ENCODE assay signal across 8 mouse cellular contexts in the genomic region with DNA sequence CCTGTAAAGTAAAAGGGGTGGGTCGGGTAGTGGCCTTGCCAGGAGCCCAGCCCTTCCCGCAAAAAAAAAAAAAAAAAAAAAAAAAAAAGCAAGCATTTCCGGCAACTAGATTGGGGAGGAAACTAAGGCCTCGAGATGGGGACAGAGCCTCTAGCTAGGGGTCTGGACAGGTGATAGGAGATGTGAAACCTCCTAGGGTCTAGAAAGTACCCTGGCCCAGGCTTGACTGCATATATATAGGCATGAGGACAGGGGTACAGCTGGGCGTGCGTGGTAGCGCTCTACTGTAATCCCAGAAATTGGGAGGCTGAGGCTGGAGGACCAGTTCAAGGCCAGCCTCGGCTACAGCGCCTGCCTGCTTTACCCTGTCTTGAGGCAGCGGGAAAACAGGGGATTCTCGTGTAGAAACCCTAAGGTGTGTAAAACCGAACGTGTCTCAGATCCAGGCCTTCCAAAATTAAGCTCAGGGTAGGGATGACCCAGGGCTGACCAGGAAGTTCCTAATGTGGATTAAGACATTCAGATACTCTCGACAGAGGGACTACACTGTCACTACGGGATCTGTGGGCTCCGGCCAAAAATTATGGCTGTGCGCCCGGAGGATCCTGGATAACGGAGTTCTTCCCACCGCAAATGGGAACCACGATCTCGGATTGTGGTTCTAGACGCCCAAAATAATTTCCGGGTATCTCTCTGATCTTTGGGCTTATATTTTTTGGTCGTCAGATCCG. TPM values are rescaled to one million over a fixed set of nuclear protein-coding genes. Genes with fewer than 3 reads are reported as not detected.
DNase-seq lines count a peak whose midpoint lies in the region; ATAC-seq and TF ChIP-seq lines count a peak whose summit lies in the region.

No protein-coding gene starts in this region.

- peak overlapping the region; percentile 79 for H3K4me2 ChIP-seq in forebrain, embryonic 11.5 days (ENCODE audit: low read depth, low read length, severe bottlenecking)
- peak overlapping the region; percentile 56 for H3K4me2 ChIP-seq in hindbrain, embryonic 14.5 days (replicated peaks)
- H3K4me2 ChIP-seq in limb, embryonic 15.5 days, result peak overlapping the region; percentile 64
- peak overlapping the region; percentile 39 for H3K4me2 ChIP-seq in myocyte (ENCODE audit: low read depth)

- H3K27me3 ChIP-seq in forebrain, embryonic 11.5 days (ENCODE audit: control insufficient read depth, insufficient read depth, low read length), result no peaks in the 10 kb centered on the region
- H3K27me3 ChIP-seq in hindbrain, embryonic 14.5 days (ENCODE audit: control insufficient read depth, insufficient read depth, low read length), result no peaks in the 10 kb centered on the region
- H3K27me3 ChIP-seq in limb, embryonic 15.5 days, result no peaks in the 10 kb centered on the region
- H3K27me3 ChIP-seq in myocyte (ENCODE audit: control insufficient read depth, insufficient read depth, insufficient read length), result no peaks in the 10 kb centered on the region

- peak overlapping the region; percentile 30 for H3ac ChIP-seq in myocyte (ENCODE audit: control insufficient read depth, insufficient read length)

- H3K9me3 ChIP-seq in forebrain, embryonic 11.5 days (ENCODE audit: control insufficient read depth, low read length), result no peaks in the 10 kb centered on the region
- no peaks in the 10 kb centered on the region for H3K9me3 ChIP-seq in hindbrain, embryonic 14.5 days (ENCODE audit: control insufficient read depth, low read length)
- no peaks in the 10 kb centered on the region for H3K9me3 ChIP-seq in limb, embryonic 15.5 days

- H3K4me3 ChIP-seq in forebrain, embryonic 11.5 days (ENCODE audit: low read depth, low read length), result peak overlapping the region; percentile 72
- H3K4me3 ChIP-seq in hindbrain, embryonic 14.5 days (replicated peaks; ENCODE audit: low read length), result peak overlapping the region; percentile 65
- peak overlapping the region; percentile 81 for H3K4me3 ChIP-seq in limb, embryonic 15.5 days
- H3K4me3 ChIP-seq in myocyte, result peak overlapping the region; percentile 83

- WGBS in forebrain, embryonic 11.5 days, result under 1% methylated on average over 26 of the region's 26 CpGs
- WGBS in hindbrain, embryonic 14.5 days, result under 1% methylated on average over 26 of the region's 26 CpGs
- under 1% methylated on average over 26 of the region's 26 CpGs for WGBS in limb, embryonic 15.5 days

- H3K27ac ChIP-seq in forebrain, embryonic 11.5 days (ENCODE audit: low read depth, low read length), result peak overlapping the region; percentile 27; the same call in 1 of the 2 replicates
- peak overlapping the region; percentile 82 for H3K27ac ChIP-seq in hindbrain, embryonic 14.5 days
- peak overlapping the region; percentile 93 for H3K27ac ChIP-seq in limb, embryonic 15.5 days

- TF ChIP-seq POLR2A in myocyte (IDR thresholded peaks at IDR 0.05; ENCODE audit: insufficient read length, low read depth), result peak; percentile 6

- peaks cover 10% of the 10 kb centered on the region for H3K4me1 ChIP-seq in forebrain, embryonic 11.5 days (replicated peaks; ENCODE audit: control insufficient read depth, insufficient read depth, low read length)
- H3K4me1 ChIP-seq in hindbrain, embryonic 14.5 days (replicated peaks; ENCODE audit: control insufficient read depth, insufficient read depth, low read length), result peaks cover 15% of the 10 kb centered on the region
- peaks cover 32% of the 10 kb centered on the region for H3K4me1 ChIP-seq in limb, embryonic 15.5 days

- H3K9ac ChIP-seq in forebrain, embryonic 11.5 days (ENCODE audit: low read length), result peak overlapping the region; percentile 76
- peak overlapping the region; percentile 78 for H3K9ac ChIP-seq in hindbrain, embryonic 14.5 days
- H3K9ac ChIP-seq in limb, embryonic 15.5 days, result peak overlapping the region; percentile 77

- peak; percentile 31 for DNase-seq in ovary, postnatal 10 days (ENCODE audit: low spot score)
- DNase-seq in ovary, adult 18-20 months (ENCODE audit: low spot score), result no peak
- DNase-seq in c-Kit-negative CD71-positive TER-119-positive erythroid progenitor cells, embryonic 14.5 days (ENCODE audit: low read depth, low spot score), result peak; percentile 40
- DNase-seq in forebrain, embryonic 11.5 days (ENCODE audit: low spot score), result no peak
- DNase-seq in hindbrain, embryonic 14.5 days (ENCODE audit: low spot score), result peak; percentile 40

- peaks cover 22% of the 10 kb centered on the region for H3K79me2 ChIP-seq in myocyte (ENCODE audit: control insufficient read depth, insufficient read depth)

- ATAC-seq in forebrain, embryonic 11.5 days (replicated peaks; ENCODE audit: low FRiP score), result peak; percentile 38
- peak; percentile 15; the same call in 1 of the 2 replicates for ATAC-seq in hindbrain, embryonic 14.5 days (ENCODE audit: low FRiP score)
- no peak for ATAC-seq in limb, embryonic 15.5 days (ENCODE audit: insufficient number of reproducible peaks, low FRiP score, low TSS enrichment, low read depth)
- no peak for ATAC-seq in frontal cortex, adult (ENCODE audit: low TSS enrichment)

- no peaks in the 10 kb centered on the region; the same call in 1 of the 2 replicates for H3K36me3 ChIP-seq in forebrain, embryonic 11.5 days (ENCODE audit: control insufficient read depth, insufficient read depth, low read length)
- peaks cover 33% of the 10 kb centered on the region for H3K36me3 ChIP-seq in hindbrain, embryonic 14.5 days (replicated peaks; ENCODE audit: control insufficient read depth, insufficient read depth)
- peaks cover 32% of the 10 kb centered on the region for H3K36me3 ChIP-seq in limb, embryonic 15.5 days
- peaks cover 7% of the 10 kb centered on the region for H3K36me3 ChIP-seq in myocyte (ENCODE audit: control insufficient read depth, insufficient read depth)

TF ChIP-seq in myocyte, 11 proteins besides CTCF, POLR2A, EP300 and RAD21:
- TF ChIP-seq MYOG (IDR thresholded peaks at IDR 0.05; ENCODE audit: control insufficient read depth in 1 of 3, insufficient read depth in 1 of 3, insufficient read length in 2 of 3, low read depth in 2 of 3) (no peak), POLR2AphosphoS2 (IDR thresholded peaks at IDR 0.05; ENCODE audit: insufficient read length, low read depth) (peak; percentile 17), MYOD1 (IDR thresholded peaks at IDR 0.05; ENCODE audit: control insufficient read depth in 1 of 3, insufficient read length in 2 of 3, low read depth in 2 of 3) (no peak)

RNA-seq across cellular contexts. Expression of a gene that starts 4.3 kb away (rescaled TPM):
- polyA plus RNA-seq in forebrain, embryonic 11.5 days (2014; fragmentation: Nextera tagmentation; extraction: Ambion mirVana), result 39.7 and 47.7 TPM in 2 replicates
- polyA plus RNA-seq in hindbrain, embryonic 14.5 days (2014; fragmentation: Nextera tagmentation; extraction: Ambion mirVana), result 62.0 and 70.7 TPM in 2 replicates
- polyA plus RNA-seq in limb, embryonic 15.5 days (2015; fragmentation: Nextera tagmentation; extraction: Ambion mirVana), result 102 and 117 TPM in 2 replicates
- polyA plus RNA-seq in myocyte (2012; fragmentation: generic; extraction: Trizol), result 622 TPM

RNA-seq across cellular contexts. Expression of a gene that starts 10.3 kb away (rescaled TPM):
- 3.5 and 3.9 TPM in 2 replicates for polyA plus RNA-seq in forebrain, embryonic 11.5 days (2014; fragmentation: Nextera tagmentation; extraction: Ambion mirVana)
- 6.0 and 6.9 TPM in 2 replicates for polyA plus RNA-seq in hindbrain, embryonic 14.5 days (2014; fragmentation: Nextera tagmentation; extraction: Ambion mirVana)
- 3.4 and 10.1 TPM in 2 replicates for polyA plus RNA-seq in limb, embryonic 15.5 days (2015; fragmentation: Nextera tagmentation; extraction: Ambion mirVana)
- 112 TPM for polyA plus RNA-seq in myocyte (2012; fragmentation: generic; extraction: Trizol)

RNA-seq across cellular contexts. Expression of a gene that starts 24.7 kb away (rescaled TPM):
- polyA plus RNA-seq in forebrain, embryonic 11.5 days (2014; fragmentation: Nextera tagmentation; extraction: Ambion mirVana), result 14.0 and 15.5 TPM in 2 replicates
- 13.2 and 14.0 TPM in 2 replicates for polyA plus RNA-seq in hindbrain, embryonic 14.5 days (2014; fragmentation: Nextera tagmentation; extraction: Ambion mirVana)
- polyA plus RNA-seq in limb, embryonic 15.5 days (2015; fragmentation: Nextera tagmentation; extraction: Ambion mirVana), result 17.4 and 18.7 TPM in 2 replicates
- 13.2 TPM for polyA plus RNA-seq in myocyte (2012; fragmentation: generic; extraction: Trizol)

RNA-seq across cellular contexts. Expression of a gene that starts 37.5 kb away (rescaled TPM):
- 166 and 167 TPM in 2 replicates for polyA plus RNA-seq in forebrain, embryonic 11.5 days (2014; fragmentation: Nextera tagmentation; extraction: Ambion mirVana)
- 179 and 199 TPM in 2 replicates for polyA plus RNA-seq in hindbrain, embryonic 14.5 days (2014; fragmentation: Nextera tagmentation; extraction: Ambion mirVana)
- polyA plus RNA-seq in limb, embryonic 15.5 days (2015; fragmentation: Nextera tagmentation; extraction: Ambion mirVana), result 140 and 149 TPM in 2 replicates
- 174 TPM for polyA plus RNA-seq in myocyte (2012; fragmentation: generic; extraction: Trizol)

RNA-seq across cellular contexts. Expression of a gene that starts 37.8 kb away (rescaled TPM):
- 235 and 270 TPM in 2 replicates for polyA plus RNA-seq in forebrain, embryonic 11.5 days (2014; fragmentation: Nextera tagmentation; extraction: Ambion mirVana)
- 390 and 397 TPM in 2 replicates for polyA plus RNA-seq in hindbrain, embryonic 14.5 days (2014; fragmentation: Nextera tagmentation; extraction: Ambion mirVana)
- polyA plus RNA-seq in limb, embryonic 15.5 days (2015; fragmentation: Nextera tagmentation; extraction: Ambion mirVana), result 175 and 188 TPM in 2 replicates
- polyA plus RNA-seq in myocyte (2012; fragmentation: generic; extraction: Trizol), result 147 TPM

Comparison
In these comparisons a context has a peak if more than half of its experiments do, and no peak if none do; other contexts are left out.
1. DNase-seq: peak in ovary, postnatal 10 days (single experiment), c-Kit-negative CD71-positive TER-119-positive erythroid progenitor cells, embryonic 14.5 days (single experiment) and hindbrain, embryonic 14.5 days (single experiment); none in ovary, adult 18-20 months (single experiment) and forebrain, embryonic 11.5 days (single experiment).
2. ATAC-seq: peak in forebrain, embryonic 11.5 days (single experiment) and hindbrain, embryonic 14.5 days (single experiment); none in limb, embryonic 15.5 days (single experiment) and frontal cortex, adult (single experiment).
3. H3K27ac ChIP-seq: peak in every context shown above with its lines; median percentile 93 in limb, embryonic 15.5 days; 82 in hindbrain, embryonic 14.5 days; 27 in forebrain, embryonic 11.5 days.
4. RNA of a gene that starts 10.3 kb away (polyA plus RNA-seq): 112 TPM in myocyte (single experiment); 6.0 to 6.9 TPM in hindbrain, embryonic 14.5 days, 3.5 to 3.9 TPM in forebrain, embryonic 11.5 days and 3.4 to 10.1 TPM in limb, embryonic 15.5 days; every median in the first group is over 10 times any median in the second.
5. Peak in every context shown above with its lines, with median percentiles within 50 percentile points of each other: H3K4me2 ChIP-seq, H3K4me3 ChIP-seq and H3K9ac ChIP-seq.